Mouse (Mus musculus) embryo, embryonic 10 days (tissue): ENCODE measurements around the gene Nat8f7.
"Not testable (repeated sequence)": the region's sequence is repeated elsewhere in the genome, so short reads cannot be mapped to it uniquely, and the experiment has no call there.

Experiments
- DNase-seq: peaks from one replicate; pipeline ENCODE4 v3.0.0-alpha.2; 2015; ENCODE audit warnings: low spot score

The Nat8f7 gene

GRCm38 (mm10) chr6:85713105-85713504, at the start of gene Nat8f7:
Nat8f7 (minus strand) TSS chr6:85713205.
- DNase-seq, result not testable (repeated sequence)

DNA sequence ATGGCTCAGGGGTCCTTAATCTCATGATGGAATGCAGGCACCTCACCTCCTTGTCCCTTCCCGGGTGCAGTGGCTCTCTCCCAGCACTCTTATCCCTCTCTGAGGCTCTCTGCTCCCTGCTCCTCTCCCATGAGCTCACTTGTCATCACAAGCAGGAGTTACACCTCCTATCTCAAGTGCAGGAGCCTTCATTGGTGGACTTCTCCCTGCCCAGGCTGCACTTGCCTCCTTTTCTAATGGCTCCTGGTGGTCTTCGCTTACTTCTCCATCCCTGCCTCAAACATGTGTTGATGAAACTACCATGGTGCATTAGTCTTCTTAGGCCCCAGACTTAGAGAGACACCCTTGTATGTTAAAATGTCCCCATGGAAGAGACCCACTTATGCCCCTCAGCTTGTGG, 49.7 kb upstream of the Nat8f7 start:
- not testable (repeated sequence) for DNase-seq

GRCm38 (mm10) chr6:85755705-85756249, 42.8 kb upstream of the Nat8f7 start:
- DNase-seq, result not testable (repeated sequence)

GRCm38 (mm10) chr6:85709607-85710006, 3.4 kb downstream of the Nat8f7 start:
- DNase-seq, result not testable (repeated sequence)

GRCm38 (mm10) chr6:85709206-85709605, 3.8 kb downstream of the Nat8f7 start:
- not testable (repeated sequence) for DNase-seq

DNA sequence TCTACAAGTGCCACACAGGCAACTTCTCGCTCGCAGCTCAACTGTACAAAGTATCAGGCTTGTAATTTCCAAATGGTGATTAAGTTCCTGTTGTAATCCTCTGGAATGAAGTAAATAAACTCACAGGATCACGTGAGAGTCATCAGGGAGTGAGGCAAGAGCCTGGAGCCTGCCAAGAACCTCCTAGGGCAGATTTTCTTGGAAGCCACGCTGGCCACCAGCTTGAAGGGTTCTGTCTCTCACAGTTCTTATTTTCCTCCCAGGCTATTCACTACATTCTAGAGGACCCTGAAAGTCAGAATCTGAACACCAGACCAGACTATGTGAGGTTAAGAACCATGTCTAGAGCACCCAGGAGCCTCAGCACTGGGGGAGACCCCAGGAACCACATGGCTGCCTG, 11.1 kb downstream of the Nat8f7 start:
- DNase-seq, result not testable (repeated sequence)
